Mouse (Mus musculus): ENCODE measurements around the gene Uchl5. TPM values are rescaled to one million over a fixed set of nuclear protein-coding genes. Genes with fewer than 3 reads are reported as not detected.

The Uchl5 gene
- polyA plus RNA-seq, 1 experiment from 2014 or later: 60.1 TPM

- Histone ChIP-seq H3K9ac (no peak overlapping the region), H3K9me3 (replicated peaks) (no peaks in the 10 kb centered on the region)
- ATAC-seq (replicated peaks; ENCODE audit: insufficient number of reproducible peaks, insufficient read depth, low FRiP score, low read depth): no peak
These were observed 32.0 kb downstream of the Uchl5 start for GRCm38 (mm10) chr1:143809062-143809461.

GRCm38 (mm10) chr1:143813676-143814360, 36.7 kb downstream of the Uchl5 start:
- H3K27ac ChIP-seq: no peak overlapping the region
- peak; percentile 66; the same call in 1 of the 2 replicates for ATAC-seq (replicated peaks; ENCODE audit: insufficient number of reproducible peaks, insufficient read depth, low FRiP score, low read depth)
- H3K4me1 ChIP-seq (replicated peaks): peaks cover 2% of the 10 kb centered on the region
- H3K9me3 ChIP-seq (replicated peaks): no peaks in the 10 kb centered on the region
- WGBS: 38% methylated on average over 7 of the region's 7 CpGs
- no peaks in the 10 kb centered on the region for H3K27me3 ChIP-seq
- no peak overlapping the region for H3K4me2 ChIP-seq
- H3K9ac ChIP-seq: no peak overlapping the region
- no peaks in the 10 kb centered on the region for H3K36me3 ChIP-seq
- no peak overlapping the region for H3K4me3 ChIP-seq

More at GRCm38 (mm10) chr1:143809062-143809461, 32.0 kb downstream of the Uchl5 start:
- WGBS: 77% methylated on average over 6 of the region's 6 CpGs
- H3K4me3 ChIP-seq: no peak overlapping the region
- H3K36me3 ChIP-seq: no peaks in the 10 kb centered on the region
- H3K27me3 ChIP-seq: no peaks in the 10 kb centered on the region
- no peak overlapping the region for H3K27ac ChIP-seq
- no peak overlapping the region for H3K4me2 ChIP-seq
- peaks cover 2% of the 10 kb centered on the region for H3K4me1 ChIP-seq (replicated peaks)

GRCm38 (mm10) chr1:143820096-143820877, 43.2 kb downstream of the Uchl5 start:
- WGBS: 67% methylated on average over 2 of the region's 2 CpGs
- Histone ChIP-seq H3K4me2 (no peak overlapping the region), H3K4me3 (no peak overlapping the region), H3K36me3 (no peaks in the 10 kb centered on the region), H3K27me3 (no peaks in the 10 kb centered on the region), H3K4me1 (replicated peaks) (0 out of 2 replicates have a peak, but pooled peaks cover 2% of the 10 kb centered on the region), H3K27ac (peak overlapping the region; percentile 44; the same call in 1 of the 2 replicates), H3K9ac (no peak overlapping the region), H3K9me3 (replicated peaks) (no peaks in the 10 kb centered on the region)
- 0 out of 2 replicates have a peak, but pooled peaks have one; percentile 31 for ATAC-seq (replicated peaks; ENCODE audit: insufficient number of reproducible peaks, insufficient read depth, low FRiP score, low read depth)

DNA sequence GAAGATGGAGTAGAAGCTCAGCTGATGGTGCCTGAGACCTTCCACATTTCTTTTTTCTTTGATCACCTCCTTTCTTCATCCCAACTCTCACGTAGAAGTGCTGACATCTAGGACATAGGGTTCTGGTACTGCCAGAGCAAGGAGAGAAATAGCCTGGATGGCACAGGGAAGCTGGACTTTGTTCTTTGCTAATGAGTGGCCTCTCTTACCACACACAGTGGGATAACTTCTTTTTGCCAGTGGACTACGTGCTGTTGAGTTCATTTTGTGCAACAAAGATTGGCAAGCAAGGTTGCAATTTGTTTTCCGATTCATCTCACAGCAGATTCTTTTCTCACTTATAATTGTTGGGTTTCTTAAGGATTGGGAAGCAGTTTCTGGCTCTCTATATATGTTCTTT, 45.6 kb downstream of the Uchl5 start:
- H3K4me2 ChIP-seq: no peak overlapping the region
- H3K4me1 ChIP-seq (replicated peaks): 0 out of 2 replicates have a peak, but pooled peaks cover 2% of the 10 kb centered on the region
- no peak overlapping the region for H3K4me3 ChIP-seq
- no peaks in the 10 kb centered on the region for H3K27me3 ChIP-seq
- no peak overlapping the region for H3K27ac ChIP-seq
- no peaks in the 10 kb centered on the region for H3K9me3 ChIP-seq (replicated peaks)
- WGBS: 82% methylated on average over 3 of the region's 3 CpGs
- H3K36me3 ChIP-seq: no peaks in the 10 kb centered on the region
- no peak for ATAC-seq (replicated peaks; ENCODE audit: insufficient number of reproducible peaks, insufficient read depth, low FRiP score, low read depth)
- H3K9ac ChIP-seq: no peak overlapping the region

DNA sequence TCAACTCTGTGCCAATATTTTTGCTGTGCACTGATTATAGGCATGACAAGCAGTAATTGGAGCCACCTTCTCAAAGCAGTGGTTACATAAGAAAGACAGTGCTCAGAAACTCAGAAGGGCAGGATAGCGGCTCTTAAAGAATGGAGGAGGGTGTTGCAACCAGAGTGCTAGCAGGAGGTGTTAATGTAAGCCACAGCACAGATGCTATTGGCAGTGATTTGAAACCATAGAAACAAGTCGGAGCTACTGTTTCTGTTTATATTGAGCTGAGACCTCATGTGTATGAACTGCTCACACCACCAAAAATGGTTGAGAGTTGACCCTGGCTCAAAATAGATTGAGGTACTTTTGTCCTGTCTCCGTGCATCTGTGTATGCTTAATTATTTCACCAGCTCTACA, 53.6 kb downstream of the Uchl5 start:
- no peak for ATAC-seq (replicated peaks; ENCODE audit: insufficient number of reproducible peaks, insufficient read depth, low FRiP score, low read depth)
- Histone ChIP-seq H3K9ac (no peak overlapping the region), H3K36me3 (no peaks in the 10 kb centered on the region), H3K27me3 (no peaks in the 10 kb centered on the region), H3K4me2 (no peak overlapping the region), H3K4me3 (no peak overlapping the region), H3K9me3 (replicated peaks) (no peaks in the 10 kb centered on the region), H3K4me1 (replicated peaks) (no peaks in the 10 kb centered on the region), H3K27ac (no peak overlapping the region)
- 45% methylated on average over 3 of the region's 3 CpGs for WGBS

DNA sequence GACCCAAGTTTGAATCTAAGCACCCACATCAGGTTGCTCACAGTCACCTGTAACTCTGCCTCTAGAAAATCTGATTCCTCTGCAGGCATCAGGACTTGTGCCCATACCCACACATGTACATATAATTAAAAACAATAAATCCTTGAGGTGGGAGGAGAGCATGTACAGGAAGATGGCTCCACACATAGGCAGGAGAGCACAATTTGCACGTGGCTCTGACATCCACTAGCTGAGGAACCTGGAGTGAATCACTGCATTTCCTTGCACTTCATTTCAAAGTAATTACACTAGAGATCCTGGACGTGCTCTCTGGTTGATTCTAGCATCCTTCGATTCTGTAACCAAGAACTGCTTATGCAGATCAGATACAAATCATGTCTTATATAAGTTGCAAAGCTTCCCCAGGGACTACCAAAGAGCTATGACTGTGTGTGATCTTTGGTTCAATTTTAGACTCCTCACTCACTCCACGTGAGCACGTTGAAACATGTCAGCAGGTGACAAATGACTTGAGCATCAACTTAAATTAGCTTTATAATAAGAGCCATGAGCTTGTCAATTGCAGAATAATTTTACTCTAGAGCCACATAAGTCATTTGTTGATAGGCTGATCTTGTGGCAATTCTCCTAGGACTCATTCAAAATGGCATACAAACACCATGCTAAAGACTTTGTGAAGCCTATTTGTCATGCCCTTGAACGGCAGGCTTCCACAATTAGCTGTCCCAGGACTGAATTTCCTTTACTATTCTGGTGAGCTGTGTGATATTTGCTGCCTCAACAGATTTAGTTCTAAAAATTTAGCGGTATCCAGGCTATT, 59.5 kb downstream of the Uchl5 start:
- H3K27ac ChIP-seq: no peak overlapping the region
- no peaks in the 10 kb centered on the region for H3K36me3 ChIP-seq
- 59% methylated on average over 7 of the region's 7 CpGs for WGBS
- no peaks in the 10 kb centered on the region for H3K4me1 ChIP-seq (replicated peaks)
- no peak overlapping the region for H3K4me3 ChIP-seq
- H3K27me3 ChIP-seq: no peaks in the 10 kb centered on the region
- H3K9ac ChIP-seq: no peak overlapping the region
- no peak for ATAC-seq (replicated peaks; ENCODE audit: insufficient number of reproducible peaks, insufficient read depth, low FRiP score, low read depth)
- no peak overlapping the region for H3K4me2 ChIP-seq
- no peaks in the 10 kb centered on the region for H3K9me3 ChIP-seq (replicated peaks)

DNA sequence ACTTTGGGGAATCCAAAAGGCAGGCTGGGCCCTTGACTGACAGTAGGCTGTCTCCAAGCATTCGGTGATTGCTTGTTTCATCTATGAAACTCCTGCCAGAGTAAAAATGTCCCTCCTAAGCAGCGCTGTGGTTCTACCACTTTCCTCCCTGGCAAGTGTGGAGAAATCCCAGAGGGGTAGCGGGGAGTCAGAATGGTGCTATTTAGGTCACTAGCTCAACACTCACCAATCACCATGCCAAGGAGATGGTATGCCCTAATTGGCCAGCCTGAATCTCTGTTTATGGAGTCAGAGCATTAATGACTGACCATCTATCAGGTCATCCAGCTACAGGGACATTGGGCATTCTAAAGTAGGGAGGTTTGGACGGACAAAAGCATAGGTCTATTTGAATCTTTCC, 60.6 kb downstream of the Uchl5 start:
- Histone ChIP-seq H3K9ac (no peak overlapping the region), H3K27ac (no peak overlapping the region), H3K9me3 (replicated peaks) (no peaks in the 10 kb centered on the region), H3K4me1 (replicated peaks) (no peaks in the 10 kb centered on the region), H3K27me3 (no peaks in the 10 kb centered on the region), H3K4me2 (no peak overlapping the region), H3K4me3 (no peak overlapping the region), H3K36me3 (no peaks in the 10 kb centered on the region)
- ATAC-seq (replicated peaks; ENCODE audit: insufficient number of reproducible peaks, insufficient read depth, low FRiP score, low read depth): no peak
- 79% methylated on average over 4 of the region's 4 CpGs for WGBS

DNA sequence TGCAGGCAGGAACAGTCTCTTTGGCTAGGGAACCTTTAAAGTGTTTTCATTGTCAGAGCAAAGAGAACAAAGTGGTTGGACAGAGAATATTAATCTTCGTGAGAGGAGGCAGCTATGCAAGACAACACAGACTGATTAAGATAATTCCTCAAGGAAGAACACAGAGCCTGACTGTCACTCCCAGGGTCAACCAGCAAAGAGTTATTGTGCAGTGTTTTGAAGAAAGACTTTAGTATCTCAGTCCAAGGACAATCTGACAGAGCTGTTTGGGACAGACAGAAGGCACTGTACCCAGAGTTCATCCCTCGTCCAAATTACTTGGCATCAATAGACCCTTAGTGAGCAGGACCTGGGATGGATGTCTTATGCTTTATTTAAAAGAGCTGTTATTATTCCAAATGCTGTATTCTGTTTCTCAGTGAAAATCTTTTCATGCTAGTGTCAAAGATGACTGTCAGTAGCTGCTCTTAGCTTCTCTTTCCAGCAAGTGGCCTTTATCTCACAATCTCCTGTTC, 61.9 kb downstream of the Uchl5 start:
- no peaks in the 10 kb centered on the region for H3K36me3 ChIP-seq
- no peak overlapping the region for H3K4me2 ChIP-seq
- no peaks in the 10 kb centered on the region for H3K9me3 ChIP-seq (replicated peaks)
- H3K27ac ChIP-seq: no peak overlapping the region
- no peak overlapping the region for H3K9ac ChIP-seq
- no peaks in the 10 kb centered on the region for H3K27me3 ChIP-seq
- H3K4me1 ChIP-seq (replicated peaks): no peaks in the 10 kb centered on the region
- WGBS: 47% methylated on average over 2 of the region's 2 CpGs
- no peak overlapping the region for H3K4me3 ChIP-seq
- ATAC-seq (replicated peaks; ENCODE audit: insufficient number of reproducible peaks, insufficient read depth, low FRiP score, low read depth): no peak

GRCm38 (mm10) chr1:143852329-143852728, 75.3 kb downstream of the Uchl5 start:
- Histone ChIP-seq H3K4me2 (no peak overlapping the region), H3K27ac (peak overlapping the region; percentile 22; the same call in 1 of the 2 replicates), H3K36me3 (no peaks in the 10 kb centered on the region), H3K27me3 (no peaks in the 10 kb centered on the region), H3K9ac (no peak overlapping the region), H3K9me3 (replicated peaks) (no peaks in the 10 kb centered on the region), H3K4me1 (replicated peaks) (no peaks in the 10 kb centered on the region), H3K4me3 (no peak overlapping the region)
- WGBS: 40% methylated on average over 4 of the region's 4 CpGs
- no peak for ATAC-seq (replicated peaks; ENCODE audit: insufficient number of reproducible peaks, insufficient read depth, low FRiP score, low read depth)

DNA sequence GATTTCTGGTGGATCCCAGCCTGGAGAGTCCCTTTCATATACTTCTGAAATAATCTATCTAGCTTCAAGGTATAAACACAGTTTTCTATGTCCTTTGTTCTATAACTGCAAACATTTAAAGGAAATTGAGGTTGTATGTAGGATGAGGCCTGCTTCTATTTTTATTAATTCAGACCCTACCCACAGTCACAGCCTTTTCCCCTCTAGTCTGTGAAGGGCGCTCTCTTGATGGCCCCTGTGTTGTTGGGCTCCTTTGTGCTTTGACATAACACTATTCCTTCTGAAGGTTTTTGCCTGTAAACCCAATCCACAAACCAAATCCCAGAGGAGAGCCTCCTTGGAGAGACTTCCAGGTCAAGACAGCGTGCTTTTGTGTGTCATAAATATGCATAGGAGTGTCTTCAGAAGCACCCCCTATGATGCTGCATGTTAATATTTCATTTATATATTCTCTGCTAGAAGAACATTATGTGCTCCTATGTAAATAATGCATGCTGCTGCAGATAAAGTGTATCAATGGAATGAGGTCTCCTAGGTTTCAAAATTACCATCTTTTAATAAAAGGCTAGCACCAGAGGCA, 75.8 kb downstream of the Uchl5 start:
- no peak overlapping the region for H3K9ac ChIP-seq
- no peaks in the 10 kb centered on the region for H3K4me1 ChIP-seq (replicated peaks)
- WGBS: 80% methylated on average over 2 of the region's 2 CpGs
- no peak overlapping the region for H3K4me2 ChIP-seq
- H3K36me3 ChIP-seq: no peaks in the 10 kb centered on the region
- H3K4me3 ChIP-seq: no peak overlapping the region
- no peaks in the 10 kb centered on the region for H3K9me3 ChIP-seq (replicated peaks)
- H3K27me3 ChIP-seq: no peaks in the 10 kb centered on the region
- no peak for ATAC-seq (replicated peaks; ENCODE audit: insufficient number of reproducible peaks, insufficient read depth, low FRiP score, low read depth)
- peak overlapping the region; percentile 22 for H3K27ac ChIP-seq

DNA sequence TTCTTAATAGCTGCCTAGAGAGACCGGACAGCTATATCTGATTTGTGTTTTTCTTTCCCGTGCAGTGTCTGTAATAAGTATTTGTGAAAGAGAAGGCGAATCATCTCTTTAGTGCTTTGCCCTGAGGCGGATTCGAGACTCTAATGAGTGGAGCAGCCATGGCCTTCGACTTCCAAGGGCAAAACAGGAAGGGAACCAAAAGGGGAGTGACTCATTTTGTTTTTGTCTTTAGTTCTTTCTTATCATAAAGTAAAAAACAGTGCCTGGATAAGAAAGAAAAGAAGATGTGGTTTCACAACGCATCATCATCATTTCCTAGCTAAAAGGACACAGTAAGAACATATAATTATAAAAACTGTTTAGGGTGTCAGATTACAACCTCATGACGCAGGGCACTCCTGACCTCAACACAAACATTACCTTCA, 76.6 kb downstream of the Uchl5 start:
- Histone ChIP-seq H3K36me3 (no peaks in the 10 kb centered on the region), H3K4me3 (no peak overlapping the region), H3K4me1 (replicated peaks) (no peaks in the 10 kb centered on the region; the same call in 1 of the 2 replicates), H3K4me2 (no peak overlapping the region), H3K27ac (no peak overlapping the region), H3K27me3 (no peaks in the 10 kb centered on the region), H3K9me3 (replicated peaks) (no peaks in the 10 kb centered on the region), H3K9ac (no peak overlapping the region)
- no peak for ATAC-seq (replicated peaks; ENCODE audit: insufficient number of reproducible peaks, insufficient read depth, low FRiP score, low read depth)
- WGBS: 69% methylated on average over 8 of the region's 8 CpGs

All from heart, embryonic 15.5 days (tissue).